Mouse (Mus musculus) ES-CJ7 (cell line): Measurements from ENCODE around the gene E330034G19Rik.
"Not testable (repeated sequence)": the region's sequence is repeated elsewhere in the genome, so short reads cannot be mapped to it uniquely, and the experiment has no call there.

Source experiments
- DNase-seq: peaks from one replicate; pipeline ENCODE4 v3.0.0; 2011; ENCODE audit warnings: low read depth, low spot score

E330034G19Rik gene

DNA sequence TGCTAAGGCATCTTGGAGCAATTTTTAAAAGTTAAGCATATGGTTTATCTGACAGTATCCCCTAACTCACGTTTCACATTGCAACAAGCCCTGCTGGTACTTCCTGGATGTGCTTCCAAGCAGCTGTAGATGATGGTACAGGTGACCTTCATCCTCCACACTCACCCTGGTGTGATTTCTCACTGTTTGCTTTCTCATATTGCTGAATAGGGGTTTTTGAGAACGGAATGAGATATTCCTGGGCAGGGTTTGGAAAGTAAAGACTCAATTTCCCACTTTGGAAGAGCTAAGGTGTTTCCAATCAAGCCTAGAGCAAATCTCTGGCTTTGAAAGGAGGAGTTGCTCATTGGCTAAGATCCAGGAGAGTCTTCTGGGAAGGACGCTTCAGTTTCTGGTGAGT lies at the start of gene E330034G19Rik:
TSS of gene E330034G19Rik (plus strand) at position 301 of the 400 bp plus-strand sequence.
- DNase-seq: no peak

DNA sequence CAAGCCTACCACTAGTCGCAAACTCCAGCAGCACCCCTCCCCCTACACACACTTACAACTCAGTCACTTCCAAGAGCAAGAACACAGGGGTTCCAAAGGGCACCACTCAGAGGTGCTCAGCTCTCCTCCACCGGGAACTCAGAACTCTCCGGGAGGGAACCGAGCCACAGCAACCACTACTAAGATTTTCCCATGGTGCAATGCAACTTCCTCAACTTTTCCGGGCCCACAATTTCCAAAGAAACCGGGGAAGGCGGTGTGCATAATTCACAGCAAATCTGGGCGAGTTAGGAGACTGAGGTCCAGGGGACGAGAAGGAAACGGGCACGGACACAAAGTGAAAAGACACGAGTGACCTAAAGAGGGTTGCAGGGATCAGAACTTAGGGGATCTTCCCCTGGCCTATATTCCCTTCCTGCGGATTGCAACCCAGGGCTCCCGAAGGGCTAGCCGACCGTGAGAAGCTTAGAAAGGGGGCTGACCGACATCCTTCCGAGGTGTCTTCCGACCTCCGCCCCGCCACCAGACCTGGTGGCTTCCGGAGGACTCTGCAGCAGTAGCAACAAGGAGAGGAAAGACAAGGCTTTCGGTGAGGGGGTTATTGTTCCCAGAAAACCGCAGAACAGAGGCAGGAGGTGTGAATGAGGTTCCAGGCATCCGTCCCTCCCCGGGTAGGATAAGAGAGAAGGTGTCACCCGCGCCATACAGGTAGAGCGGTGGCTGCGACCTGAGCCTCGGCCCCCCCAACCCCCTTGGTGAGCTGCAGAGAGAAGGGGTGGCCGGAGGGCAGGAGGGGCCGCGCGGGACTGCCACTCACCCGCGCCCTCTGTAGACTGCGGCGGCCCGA lies 48.5 kb upstream of the E330034G19Rik start:
- peak; percentile 49 for DNase-seq

DNA sequence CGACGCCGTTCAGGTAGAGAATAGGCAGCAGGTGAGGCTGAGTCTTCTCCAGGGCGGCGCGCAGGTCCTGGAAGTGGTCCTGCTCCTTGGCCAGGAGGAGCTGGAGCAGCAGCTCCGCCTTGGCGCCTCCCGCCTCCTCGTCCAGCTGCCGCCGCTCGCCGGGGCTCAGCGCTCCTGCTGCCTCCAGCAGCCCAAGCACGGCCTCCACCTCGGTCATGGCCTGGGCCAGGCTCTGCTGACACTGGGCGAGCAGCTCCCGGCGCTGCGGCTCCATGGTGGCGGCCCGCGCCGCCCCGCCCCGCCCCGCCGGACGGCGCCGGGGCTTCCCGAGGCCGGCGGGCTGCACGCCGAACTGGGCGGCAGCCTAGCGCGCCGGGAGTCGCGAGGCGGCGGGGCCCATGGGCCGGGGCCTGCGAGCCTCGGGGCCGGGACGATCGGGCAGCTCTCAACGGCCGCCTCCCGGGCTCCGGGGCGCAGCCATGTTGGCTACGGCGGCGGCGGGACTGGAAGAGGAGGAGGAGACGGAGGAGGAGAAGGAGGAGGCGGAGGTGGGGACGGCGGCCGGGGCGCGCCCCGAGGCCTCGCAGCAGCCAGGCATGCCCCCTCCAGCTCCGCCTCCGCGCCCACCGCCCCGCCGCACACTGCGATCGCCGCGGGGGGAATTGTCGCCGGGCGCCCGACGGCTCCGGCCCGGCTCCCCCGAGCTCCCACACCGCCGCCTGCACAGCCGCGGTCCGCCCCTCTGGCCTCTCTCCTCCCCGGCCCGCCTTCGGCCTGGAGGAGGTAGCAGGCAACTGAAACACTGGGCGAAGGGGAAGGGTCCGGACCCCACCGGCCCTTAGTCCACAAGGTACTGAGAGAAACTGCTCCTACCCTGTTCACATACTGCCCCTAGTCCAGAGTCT lies 47.6 kb upstream of the E330034G19Rik start, which contains the start of gene Dlg5:
TSS of gene Dlg5 (minus strand) at position 744 of the 905 bp plus-strand sequence.
- peak; percentile 22 for DNase-seq

DNA sequence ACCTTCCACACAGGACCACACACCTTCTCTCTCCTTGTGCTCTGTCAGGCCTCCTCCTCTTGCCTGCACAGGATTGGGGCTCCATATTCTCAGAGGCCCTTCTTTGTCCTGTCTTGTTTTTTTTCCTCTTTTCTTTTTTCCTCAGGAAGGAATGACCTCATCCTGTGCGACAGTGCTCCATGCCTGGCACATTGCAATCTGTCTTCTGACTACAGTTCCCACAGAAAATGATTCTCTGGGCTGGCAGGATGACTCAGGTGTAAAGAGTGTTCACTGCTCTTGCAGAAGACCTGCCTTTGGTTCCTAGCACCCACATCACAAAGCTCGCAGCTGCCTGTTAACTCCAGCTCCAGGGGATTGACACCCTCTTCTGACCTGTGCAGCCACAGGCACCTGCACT lies 43.1 kb upstream of the E330034G19Rik start:
- no peak for DNase-seq

DNA sequence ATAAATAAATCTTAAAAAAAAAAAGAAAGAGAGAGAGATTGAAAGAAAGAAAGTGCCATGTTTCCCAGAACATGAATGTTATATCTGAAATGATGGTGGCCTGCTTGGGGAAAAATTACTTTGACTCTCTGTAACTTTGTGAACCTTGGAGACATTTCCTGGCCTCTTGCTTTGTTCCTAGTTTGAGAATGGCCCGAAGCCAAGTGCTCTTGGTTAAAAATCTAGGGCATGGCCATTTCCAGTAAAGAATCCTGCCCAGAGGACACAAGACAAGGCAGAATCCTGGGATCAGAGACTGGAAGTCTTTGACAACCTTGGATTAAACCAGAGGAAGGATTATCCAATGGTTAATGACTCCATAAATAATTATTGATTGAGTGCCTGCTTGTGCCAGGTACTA lies 41.7 kb upstream of the E330034G19Rik start:
- no peak for DNase-seq

DNA sequence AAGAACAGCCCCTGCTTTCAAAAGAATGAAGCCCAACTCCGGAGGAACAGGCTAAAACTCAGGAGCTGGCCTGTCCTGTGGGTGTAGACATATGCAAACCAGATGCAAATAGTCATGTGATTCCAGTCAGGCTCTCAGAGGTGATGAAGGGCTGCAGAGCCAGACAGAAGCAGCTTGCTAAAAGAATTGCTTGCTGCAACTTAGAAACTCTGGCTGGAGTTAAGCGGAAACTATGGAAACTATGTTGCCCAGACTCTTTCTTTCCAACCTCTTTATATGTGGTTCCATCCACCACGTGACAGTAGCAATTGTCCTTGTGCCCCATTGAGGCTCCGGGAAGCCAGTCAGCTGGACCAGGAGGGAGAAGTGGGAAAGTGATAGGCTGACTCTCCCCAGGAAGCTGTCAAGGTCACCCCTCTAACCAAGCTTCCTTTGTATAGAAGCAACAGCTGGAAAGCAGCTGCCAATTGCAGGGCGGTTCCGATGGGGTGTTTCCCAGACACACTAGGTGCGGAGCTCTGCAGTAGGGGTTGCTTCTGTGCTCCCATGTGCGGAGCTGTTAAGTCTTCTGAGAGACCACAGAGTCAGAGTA lies 39.3 kb upstream of the E330034G19Rik start:
- DNase-seq: peak; percentile 93

DNA sequence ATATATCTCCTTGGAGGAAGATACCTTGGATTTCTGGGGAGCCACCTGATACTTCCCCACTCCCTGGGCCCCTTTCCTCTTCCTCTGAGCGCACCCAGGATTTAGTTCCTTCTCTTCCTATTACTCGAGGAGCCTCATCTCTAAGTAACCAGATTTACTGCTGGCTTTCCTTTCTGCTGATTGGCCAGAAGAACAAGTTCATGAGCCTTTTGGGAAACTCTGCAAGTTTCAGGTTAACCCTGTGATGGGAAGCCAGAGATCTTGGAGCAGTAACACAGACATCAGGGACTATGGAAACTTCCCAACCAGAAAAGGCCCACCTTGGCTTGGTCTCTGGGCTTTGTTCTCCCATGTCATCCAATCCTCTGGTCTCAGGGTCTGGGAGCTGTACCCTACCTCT lies 37.1 kb upstream of the E330034G19Rik start:
- DNase-seq: no peak

DNA sequence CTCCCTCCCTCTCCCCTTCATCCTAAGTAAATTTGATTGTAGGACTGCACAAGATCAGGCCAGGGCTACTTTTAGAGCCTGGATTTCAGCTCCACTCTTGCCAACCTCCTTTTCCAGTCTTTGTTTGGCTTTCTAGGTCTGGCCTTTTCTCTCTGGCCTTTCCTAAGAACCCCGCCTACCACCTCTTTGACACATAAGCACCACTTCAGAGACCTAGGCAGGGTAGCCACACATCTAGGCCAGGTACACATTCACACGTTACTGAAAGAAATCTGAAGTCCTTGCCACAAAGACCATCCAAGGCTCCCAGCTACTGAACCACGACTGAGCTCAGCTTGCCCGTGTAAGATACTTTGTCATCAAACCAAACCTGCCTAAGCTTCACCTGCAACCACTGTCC lies 32.6 kb upstream of the E330034G19Rik start:
- DNase-seq: no peak

DNA sequence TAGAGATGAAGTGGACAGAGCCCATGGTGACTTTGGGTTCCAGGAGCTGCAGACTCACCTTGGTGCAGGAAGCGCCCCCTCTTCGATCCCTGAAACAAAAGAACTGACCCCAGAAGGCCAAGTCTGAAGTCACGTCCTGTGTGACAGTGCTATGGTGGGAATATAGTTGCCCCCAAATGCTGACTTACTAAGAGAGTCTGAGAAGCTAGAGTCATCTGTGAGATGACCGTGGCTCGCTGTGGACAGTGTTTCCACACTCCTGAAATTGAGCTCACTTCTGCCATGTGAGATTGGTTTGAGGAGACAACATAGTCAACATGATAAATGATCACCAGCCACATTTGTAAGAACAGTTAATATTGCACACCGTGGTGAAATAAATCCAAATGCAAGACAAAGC lies 30.6 kb upstream of the E330034G19Rik start:
- DNase-seq: no peak

DNA sequence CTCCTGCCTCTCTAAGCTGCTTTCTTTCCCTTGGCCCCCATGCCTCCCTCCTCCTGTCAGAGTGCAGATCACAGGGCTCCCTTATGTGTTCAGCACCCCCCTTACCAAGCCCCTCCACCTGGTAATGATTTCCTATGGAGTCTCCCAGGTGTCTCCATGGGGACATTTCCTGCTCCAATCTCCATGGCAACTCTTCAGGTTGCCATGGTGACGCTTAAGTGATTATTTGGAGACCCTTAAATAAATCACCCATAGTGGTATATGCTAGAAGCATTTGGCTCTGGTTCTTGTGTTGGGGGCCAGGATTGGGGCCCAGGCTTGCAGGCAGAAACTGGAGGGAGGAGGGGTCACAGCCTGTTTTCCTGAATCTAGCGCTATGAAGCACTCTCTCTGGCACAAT lies 30.1 kb upstream of the E330034G19Rik start:
- no peak for DNase-seq

DNA sequence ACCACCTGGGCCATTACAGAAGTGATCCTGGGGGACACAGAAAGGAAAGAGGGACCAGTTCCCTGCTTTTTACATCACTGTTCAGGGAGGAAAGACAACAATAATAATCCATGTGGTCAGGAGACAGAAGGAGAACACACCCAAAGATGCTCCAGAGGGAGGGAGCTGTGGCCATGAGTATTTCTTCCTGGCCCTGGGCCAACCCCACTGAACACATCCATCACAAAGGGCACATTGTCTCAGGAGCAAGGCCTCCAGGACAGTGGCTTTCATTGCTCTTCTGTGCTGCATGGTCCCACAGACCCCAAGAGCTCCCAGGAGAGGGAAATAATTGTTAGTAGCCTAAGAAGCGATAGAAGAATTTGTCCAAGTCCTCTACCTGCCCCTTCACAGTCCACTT lies 23.4 kb upstream of the E330034G19Rik start:
- DNase-seq: no peak

DNA sequence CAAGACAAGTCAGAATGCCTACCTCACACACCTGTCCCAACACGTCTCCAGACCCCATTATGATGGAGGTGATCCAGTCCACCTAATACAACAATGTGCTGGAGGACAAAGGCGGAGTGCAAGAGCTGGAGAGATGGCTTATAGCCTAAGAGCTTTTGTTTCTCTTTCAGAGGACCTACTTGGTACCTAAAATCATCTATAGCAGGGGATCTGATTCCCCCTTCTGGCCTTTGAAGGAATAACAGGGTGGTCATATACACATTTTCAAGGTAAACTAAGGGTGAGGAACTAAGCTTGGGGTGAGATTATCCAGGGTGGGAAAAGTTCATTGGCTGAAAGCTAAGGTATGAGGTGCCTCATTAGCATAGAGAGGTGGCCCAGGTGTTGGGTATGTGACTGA lies 19.4 kb upstream of the E330034G19Rik start:
- peak; percentile 59 for DNase-seq

DNA sequence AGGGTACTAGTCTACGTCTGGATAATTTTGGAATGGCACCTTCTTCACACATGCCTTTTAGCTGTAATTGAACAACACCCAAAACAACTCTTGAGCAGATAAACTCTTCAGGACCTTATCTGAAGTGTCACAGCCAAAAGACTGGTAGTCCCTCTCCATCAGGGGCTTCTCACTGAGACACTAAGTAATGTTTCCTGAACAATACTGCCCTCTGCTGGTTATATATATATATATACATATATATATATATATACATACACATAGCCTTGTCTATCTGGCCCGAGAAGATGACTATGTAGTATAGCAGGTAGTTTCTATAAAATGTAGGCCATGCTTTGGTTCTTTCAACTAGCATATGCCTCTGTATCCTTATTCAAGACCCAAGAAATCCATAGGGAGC lies 17.5 kb upstream of the E330034G19Rik start:
- peak; percentile 28 for DNase-seq

DNA sequence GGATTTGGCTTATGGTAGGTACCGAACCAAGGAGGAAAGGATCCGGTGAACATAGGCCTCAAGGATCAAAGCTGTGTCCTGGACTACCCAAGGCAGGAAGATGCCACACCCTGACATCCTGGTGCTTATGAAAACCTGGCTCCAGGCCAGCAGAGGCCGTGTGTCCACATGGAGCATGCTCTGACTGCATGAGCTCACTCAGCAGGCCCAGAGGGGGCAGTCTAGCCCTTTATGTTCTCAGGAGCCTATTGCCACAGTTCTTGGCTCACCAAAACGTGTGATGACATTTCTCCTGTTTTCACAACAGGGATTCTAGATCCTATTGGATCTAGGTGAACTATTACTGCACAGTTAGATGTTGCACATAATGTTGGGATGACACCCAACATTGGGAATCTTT lies 11.7 kb upstream of the E330034G19Rik start:
- DNase-seq: peak; percentile 19

DNA sequence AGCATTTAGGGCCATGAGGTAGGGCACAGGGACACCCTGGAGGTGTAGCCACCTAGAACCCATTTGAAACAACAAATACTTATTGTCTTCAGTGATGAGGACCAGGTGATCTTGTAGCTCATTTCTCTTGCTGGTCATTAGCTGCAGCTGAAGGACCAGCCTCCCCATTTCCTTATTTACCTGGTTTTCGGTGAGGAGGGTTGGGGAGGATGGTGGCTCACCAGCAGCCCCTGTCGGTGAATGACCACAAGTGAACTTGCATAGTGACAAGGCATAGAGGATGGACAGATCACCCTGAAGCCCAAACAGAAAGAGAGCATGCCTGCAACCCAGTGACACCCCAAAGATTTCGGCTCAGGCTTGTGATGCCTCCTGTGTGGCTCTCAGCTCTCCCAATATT lies 10.7 kb upstream of the E330034G19Rik start:
- no peak for DNase-seq

DNA sequence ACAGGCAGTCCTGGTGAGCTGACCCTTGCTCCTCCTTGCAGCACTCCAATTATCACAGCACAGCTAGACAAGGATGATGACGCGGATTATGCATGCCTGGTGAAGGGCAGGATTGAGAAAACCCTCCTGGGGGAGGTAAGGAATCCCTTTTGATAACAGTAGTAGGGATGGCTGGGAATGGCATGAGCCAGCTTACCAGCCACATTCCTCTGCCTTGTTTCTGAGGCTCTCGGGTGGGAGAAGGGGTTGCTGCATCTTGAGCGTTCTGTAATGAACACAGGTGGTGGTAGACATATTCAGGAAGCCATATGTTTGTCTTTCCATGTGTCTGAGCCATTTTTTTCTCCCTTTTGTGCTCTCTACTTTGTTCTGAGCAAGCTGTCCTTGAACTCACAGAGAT lies 6.9 kb upstream of the E330034G19Rik start:
- DNase-seq: no peak

DNA sequence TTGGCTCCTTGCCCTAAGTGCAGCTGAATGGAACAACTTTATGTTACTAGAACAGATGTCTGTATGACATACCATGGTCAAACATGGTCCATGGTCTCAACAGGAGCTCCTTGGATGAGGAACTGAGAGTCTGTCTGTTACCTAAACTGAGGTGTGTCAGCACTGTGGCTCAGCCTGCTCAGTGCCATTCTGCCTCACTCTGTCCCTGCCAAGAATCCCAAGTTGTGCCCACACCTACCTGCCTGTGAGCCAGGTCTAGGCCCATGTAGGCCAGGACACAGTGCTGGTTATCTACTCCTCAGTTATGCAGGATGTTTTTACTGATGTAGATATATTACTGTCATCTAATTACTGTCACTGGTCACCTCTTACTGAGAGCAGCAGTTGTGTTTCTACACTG lies 2.3 kb upstream of the E330034G19Rik start:
- no peak for DNase-seq

DNA sequence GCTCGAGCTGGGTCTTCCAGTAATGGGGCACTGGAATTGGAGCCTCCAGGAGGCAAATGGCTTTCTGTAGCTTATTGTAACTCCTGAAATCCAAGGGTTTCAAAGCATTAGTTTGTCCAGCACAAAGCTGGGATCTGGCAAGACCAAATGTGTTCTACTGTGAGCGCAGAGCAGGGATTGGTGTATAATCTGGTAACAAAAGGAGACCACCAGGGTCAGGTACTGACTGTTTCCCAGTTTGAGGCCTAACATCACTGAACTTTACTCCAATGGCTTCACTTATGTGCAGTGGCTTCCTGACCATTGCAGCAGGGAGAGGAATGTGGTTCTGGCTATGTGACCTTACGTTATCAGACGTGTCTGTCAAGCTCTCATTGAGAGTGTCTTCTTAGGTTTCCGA lies 617 bp downstream of the E330034G19Rik start:
- no peak for DNase-seq

DNA sequence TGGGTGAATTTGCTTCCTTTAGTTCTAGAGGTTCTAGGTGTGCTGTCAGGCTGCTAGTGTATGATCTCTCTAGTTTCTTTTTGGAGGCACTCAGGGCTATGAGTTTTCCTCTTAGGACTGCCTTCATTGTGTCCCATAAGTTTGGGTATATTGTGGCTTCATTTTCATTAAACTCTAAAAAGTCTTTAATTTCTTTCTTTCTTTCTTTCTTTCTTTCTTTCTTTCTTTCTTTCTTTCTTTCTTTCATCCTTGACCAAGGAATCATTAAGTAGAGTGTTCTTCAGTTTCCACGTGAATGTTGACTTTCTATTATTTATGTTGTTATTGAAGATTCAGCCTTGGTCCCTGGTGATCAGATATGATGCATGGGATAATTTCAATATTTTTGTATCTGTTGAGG lies 9.1 kb downstream of the E330034G19Rik start:
- not testable (repeated sequence) for DNase-seq

DNA sequence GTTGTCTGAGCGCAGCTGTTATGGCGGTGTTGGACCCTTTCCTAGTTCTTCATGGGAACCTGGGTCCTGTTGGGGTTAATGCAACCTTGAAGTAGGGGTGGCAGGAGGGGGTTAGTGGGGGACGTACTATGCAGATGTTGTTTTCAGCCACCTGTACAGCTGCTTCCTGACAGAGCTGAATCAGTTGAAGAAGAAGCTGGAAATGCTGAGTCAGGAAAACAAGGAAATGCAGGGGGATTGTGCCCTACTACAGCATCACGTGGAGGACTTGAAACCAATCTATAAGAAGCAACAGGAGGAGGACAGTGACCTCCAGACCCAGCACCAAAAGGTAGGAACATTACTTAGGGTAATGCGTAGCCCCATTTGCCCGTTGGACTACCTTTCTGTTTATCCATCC lies 13.7 kb downstream of the E330034G19Rik start:
- no peak for DNase-seq

DNA sequence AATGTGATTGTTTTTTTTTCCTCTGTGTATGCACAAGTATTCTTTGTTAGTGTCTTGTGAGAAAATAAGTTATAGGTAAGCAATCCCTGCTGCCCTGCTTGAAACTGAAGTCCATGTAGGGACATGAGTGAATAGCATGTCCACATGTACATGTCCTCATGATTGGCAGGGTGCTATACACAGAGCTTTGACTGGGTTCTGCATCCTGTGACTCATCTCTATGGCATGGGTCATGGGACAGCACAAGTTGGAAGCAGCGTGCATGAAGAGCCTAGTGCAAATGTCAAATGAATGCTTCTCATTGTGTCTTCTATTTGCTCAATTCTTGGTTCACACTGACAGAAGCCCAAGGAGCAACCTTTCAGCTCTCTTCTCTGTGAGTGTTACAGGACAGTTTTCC lies 14.1 kb downstream of the E330034G19Rik start:
- DNase-seq: no peak

DNA sequence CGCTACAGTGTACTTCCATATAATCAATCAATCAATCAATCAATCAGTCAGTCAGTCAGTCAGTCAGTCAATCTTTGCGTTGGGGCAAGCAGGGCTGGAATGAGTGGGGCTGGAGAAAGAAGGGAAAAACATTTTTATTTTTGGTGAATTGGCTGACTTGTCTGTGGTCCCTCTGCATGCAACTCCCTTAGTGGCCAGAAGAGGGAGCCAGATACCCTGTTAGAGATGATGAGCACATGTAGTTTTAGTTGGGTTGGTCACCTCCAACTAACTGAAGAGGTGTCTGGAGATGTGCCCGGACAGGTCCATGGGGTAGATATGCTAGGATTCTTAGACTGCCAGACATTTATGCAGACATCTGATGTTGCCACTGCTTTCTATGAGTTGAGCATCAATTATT lies 18.1 kb downstream of the E330034G19Rik start:
- DNase-seq: peak; percentile 86
